In genomic region chr2:181483562-181484318, GRCm38 (mm10) we compare ENCODE assay signal across 8 mouse cellular contexts. TPM values are rescaled to one million over a fixed set of nuclear protein-coding genes. Genes with fewer than 3 reads are reported as not detected.
DNase-seq lines count a peak whose midpoint lies in the region; ATAC-seq lines count a peak whose summit lies in the region.

No protein-coding gene starts in this region.

- no peaks in the 10 kb centered on the region for H3K36me3 ChIP-seq in neural tube, embryonic 11.5 days (ENCODE audit: control insufficient read depth, insufficient read depth, low read length)
- no peaks in the 10 kb centered on the region for H3K36me3 ChIP-seq in neural tube, embryonic 15.5 days
- H3K36me3 ChIP-seq in heart, embryonic 11.5 days (ENCODE audit: control insufficient read depth, insufficient read depth, low read length), result no peaks in the 10 kb centered on the region

- no peaks in the 10 kb centered on the region for H3K27me3 ChIP-seq in neural tube, embryonic 11.5 days (ENCODE audit: control insufficient read depth, insufficient read depth, low read length)
- H3K27me3 ChIP-seq in neural tube, embryonic 15.5 days (replicated peaks), result 0 out of 2 replicates have a peak, but pooled peaks cover 3% of the 10 kb centered on the region
- H3K27me3 ChIP-seq in heart, embryonic 11.5 days (ENCODE audit: control insufficient read depth, insufficient read depth, low read length), result no peaks in the 10 kb centered on the region

- H3K4me2 ChIP-seq in neural tube, embryonic 11.5 days (ENCODE audit: low read depth), result no peak overlapping the region
- H3K4me2 ChIP-seq in neural tube, embryonic 15.5 days, result no peak overlapping the region
- H3K4me2 ChIP-seq in heart, embryonic 11.5 days, result peak overlapping the region; percentile 43

- peaks cover 19% of the 10 kb centered on the region for H3K4me1 ChIP-seq in neural tube, embryonic 11.5 days (ENCODE audit: control insufficient read depth, insufficient read depth, low read length)
- H3K4me1 ChIP-seq in neural tube, embryonic 15.5 days, result peaks cover 15% of the 10 kb centered on the region
- H3K4me1 ChIP-seq in brown adipose tissue, adult 24 weeks (ENCODE audit: control insufficient read depth, insufficient read depth, insufficient read length, low read length), result peaks cover 47% of the 10 kb centered on the region
- H3K4me1 ChIP-seq in heart, embryonic 11.5 days (ENCODE audit: control insufficient read depth, insufficient read depth, low read length), result peaks cover 19% of the 10 kb centered on the region

- H3K4me3 ChIP-seq in neural tube, embryonic 11.5 days (ENCODE audit: low read depth, low read length), result no peak overlapping the region
- no peak overlapping the region for H3K4me3 ChIP-seq in neural tube, embryonic 15.5 days (replicated peaks)
- no peak overlapping the region for H3K4me3 ChIP-seq in brown adipose tissue, adult 24 weeks (ENCODE audit: insufficient read depth, low read depth, low read length)
- H3K4me3 ChIP-seq in heart, embryonic 11.5 days (ENCODE audit: low read depth, low read length), result no peak overlapping the region

- 41% methylated on average over 7 of the region's 7 CpGs for WGBS in neural tube, embryonic 11.5 days
- 37% methylated on average over 7 of the region's 7 CpGs for WGBS in neural tube, embryonic 15.5 days
- 30% methylated on average over 7 of the region's 7 CpGs for WGBS in heart, embryonic 11.5 days (ENCODE audit: insufficient replicate concordance)

- H3K27ac ChIP-seq in neural tube, embryonic 11.5 days (ENCODE audit: low read depth, low read length), result no peak overlapping the region
- no peak overlapping the region for H3K27ac ChIP-seq in neural tube, embryonic 15.5 days (replicated peaks)
- H3K27ac ChIP-seq in brown adipose tissue, adult 24 weeks (replicated peaks; ENCODE audit: low read depth, low read length), result peak overlapping the region; percentile 93
- peak overlapping the region; percentile 4; the same call in 1 of the 2 replicates for H3K27ac ChIP-seq in heart, embryonic 11.5 days (ENCODE audit: low read depth, low read length)

- DNase-seq in neural tube, embryonic 11.5 days (ENCODE audit: low spot score), result peak; percentile 14
- peak; percentile 65 for DNase-seq in kidney, postnatal 14 days
- no peak for DNase-seq in right cerebral cortex, postnatal 25 days

- no peak for ATAC-seq in neural tube, embryonic 11.5 days (ENCODE audit: insufficient read depth, low FRiP score, low TSS enrichment)
- no peak for ATAC-seq in neural tube, embryonic 15.5 days (ENCODE audit: low FRiP score)
- peak; percentile 41; the same call in 1 of the 2 replicates for ATAC-seq in heart, embryonic 11.5 days (replicated peaks; ENCODE audit: insufficient number of reproducible peaks, low FRiP score, low TSS enrichment)
- peak; percentile 78 for ATAC-seq in megakaryocyte progenitor cell, adult 5-6 weeks (replicated peaks; ENCODE audit: poor library complexity)
- ATAC-seq in frontal cortex, adult (ENCODE audit: low TSS enrichment), result no peak

- H3K9me3 ChIP-seq in neural tube, embryonic 11.5 days (ENCODE audit: control insufficient read depth, low read length), result no peaks in the 10 kb centered on the region
- no peaks in the 10 kb centered on the region for H3K9me3 ChIP-seq in neural tube, embryonic 15.5 days (replicated peaks)
- H3K9me3 ChIP-seq in heart, embryonic 11.5 days (replicated peaks; ENCODE audit: control insufficient read depth, low read length), result no peaks in the 10 kb centered on the region

- H3K9ac ChIP-seq in neural tube, embryonic 11.5 days (ENCODE audit: low read length), result 0 out of 2 replicates have a peak overlapping the region, but pooled peaks have one; percentile 29
- H3K9ac ChIP-seq in neural tube, embryonic 15.5 days (replicated peaks), result no peak overlapping the region
- peak overlapping the region; percentile 13 for H3K9ac ChIP-seq in heart, embryonic 11.5 days (ENCODE audit: low read depth, low read length)

RNA-seq across cellular contexts. Expression of gene Abhd16b, which starts 9.3 kb away (rescaled TPM):
- polyA plus RNA-seq in neural tube, embryonic 11.5 days (2014; fragmentation: Nextera tagmentation; extraction: Ambion mirVana), result 0.22 TPM in 1 of 2 replicates, not detected in the other
- polyA plus RNA-seq in neural tube, embryonic 15.5 days (2015; fragmentation: Nextera tagmentation; extraction: Ambion mirVana), result 0.12 and 0.13 TPM in 2 replicates
- polyA plus RNA-seq in brown adipose tissue, adult 24 weeks (2012; ENCODE audit: insufficient read depth, insufficient read length, missing spikeins), result not detected in 2 replicates
- 0.43 and 0.65 TPM in 2 replicates for polyA plus RNA-seq in heart, embryonic 11.5 days (2014; fragmentation: Nextera tagmentation; extraction: Ambion mirVana)
- total RNA-seq in megakaryocyte progenitor cell, adult 5-6 weeks (2015), result not detected in 2 replicates
- total RNA-seq in megakaryocyte progenitor cell, adult 5-6 weeks (2017), result not detected in 2 replicates

RNA-seq across cellular contexts. Expression of gene Tpd52l2, which starts 13.2 kb away (rescaled TPM):
- polyA plus RNA-seq in neural tube, embryonic 11.5 days (2014; fragmentation: Nextera tagmentation; extraction: Ambion mirVana), result 141 and 142 TPM in 2 replicates
- 112 and 113 TPM in 2 replicates for polyA plus RNA-seq in neural tube, embryonic 15.5 days (2015; fragmentation: Nextera tagmentation; extraction: Ambion mirVana)
- 88.5 and 109 TPM in 2 replicates for polyA plus RNA-seq in brown adipose tissue, adult 24 weeks (2012; ENCODE audit: insufficient read depth, insufficient read length, missing spikeins)
- polyA plus RNA-seq in heart, embryonic 11.5 days (2014; fragmentation: Nextera tagmentation; extraction: Ambion mirVana), result 119 and 128 TPM in 2 replicates
- 47.1 and 60.0 TPM in 2 replicates for total RNA-seq in megakaryocyte progenitor cell, adult 5-6 weeks (2015)
- 99.2 and 119 TPM in 2 replicates for total RNA-seq in megakaryocyte progenitor cell, adult 5-6 weeks (2017)

RNA-seq across cellular contexts. Expression of gene Zbtb46, which starts 24.5 kb away (rescaled TPM):
- polyA plus RNA-seq in neural tube, embryonic 11.5 days (2014; fragmentation: Nextera tagmentation; extraction: Ambion mirVana), result 20.2 and 21.9 TPM in 2 replicates
- polyA plus RNA-seq in neural tube, embryonic 15.5 days (2015; fragmentation: Nextera tagmentation; extraction: Ambion mirVana), result 18.5 and 19.7 TPM in 2 replicates
- 5.5 and 6.6 TPM in 2 replicates for polyA plus RNA-seq in brown adipose tissue, adult 24 weeks (2012; ENCODE audit: insufficient read depth, insufficient read length, missing spikeins)
- polyA plus RNA-seq in heart, embryonic 11.5 days (2014; fragmentation: Nextera tagmentation; extraction: Ambion mirVana), result 10.3 and 10.5 TPM in 2 replicates
- 1.2 and 1.8 TPM in 2 replicates for total RNA-seq in megakaryocyte progenitor cell, adult 5-6 weeks (2015)
- 1.9 and 5.4 TPM in 2 replicates for total RNA-seq in megakaryocyte progenitor cell, adult 5-6 weeks (2017)

RNA-seq across cellular contexts. Expression of gene Dnajc5, which starts 36.5 kb away (rescaled TPM):
- polyA plus RNA-seq in neural tube, embryonic 11.5 days (2014; fragmentation: Nextera tagmentation; extraction: Ambion mirVana), result 107 and 120 TPM in 2 replicates
- 242 and 263 TPM in 2 replicates for polyA plus RNA-seq in neural tube, embryonic 15.5 days (2015; fragmentation: Nextera tagmentation; extraction: Ambion mirVana)
- polyA plus RNA-seq in brown adipose tissue, adult 24 weeks (2012; ENCODE audit: insufficient read depth, insufficient read length, missing spikeins), result 30.8 and 38.6 TPM in 2 replicates
- 69.0 and 76.1 TPM in 2 replicates for polyA plus RNA-seq in heart, embryonic 11.5 days (2014; fragmentation: Nextera tagmentation; extraction: Ambion mirVana)
- 25.0 and 30.7 TPM in 2 replicates for total RNA-seq in megakaryocyte progenitor cell, adult 5-6 weeks (2015)
- 37.4 and 40.0 TPM in 2 replicates for total RNA-seq in megakaryocyte progenitor cell, adult 5-6 weeks (2017)

Comparison
In these comparisons a context has a peak if more than half of its experiments do, and no peak if none do; other contexts are left out.
1. ATAC-seq: peak in heart, embryonic 11.5 days (single experiment) and megakaryocyte progenitor cell, adult 5-6 weeks (single experiment); none in neural tube, embryonic 11.5 days (single experiment), neural tube, embryonic 15.5 days (single experiment) and frontal cortex, adult (single experiment).
2. H3K27ac ChIP-seq: peak in brown adipose tissue, adult 24 weeks (single experiment) and heart, embryonic 11.5 days (single experiment); none in neural tube, embryonic 11.5 days (single experiment) and neural tube, embryonic 15.5 days (single experiment).